Mouse (Mus musculus): ENCODE measurements around the gene Ddx54. TPM values are rescaled to one million over a fixed set of nuclear protein-coding genes. Genes with fewer than 3 reads are reported as not detected.

Gene Ddx54
- polyA plus RNA-seq, 1 experiment = 20.4 TPM

- Histone ChIP-seq H3K4me3 (ENCODE audit: insufficient read depth, low read length) (no peak overlapping the region), H3K4me1 (ENCODE audit: control insufficient read depth, insufficient read depth, low read length) (no peaks in the 10 kb centered on the region), H3K27ac (ENCODE audit: insufficient read depth, low read depth, low read length) (no peak overlapping the region)
- TF ChIP-seq POLR2A (IDR thresholded peaks at IDR 0.05; ENCODE audit: borderline replicate concordance, low read depth, low read length) (no peak), CTCF (IDR thresholded peaks at IDR 0.05; ENCODE audit: low read depth, low read length) (no peak)
Observed at GRCm38 (mm10) chr5:120634860-120635259, 22.3 kb downstream of the Ddx54 start.

GRCm38 (mm10) chr5:120635633-120636032 lies 23.1 kb downstream of the Ddx54 start:
- no peak for TF ChIP-seq CTCF (IDR thresholded peaks at IDR 0.05; ENCODE audit: low read depth, low read length)
- no peak for TF ChIP-seq POLR2A (IDR thresholded peaks at IDR 0.05; ENCODE audit: borderline replicate concordance, low read depth, low read length)
- Histone ChIP-seq H3K4me3 (ENCODE audit: insufficient read depth, low read length) (no peak overlapping the region), H3K27ac (ENCODE audit: insufficient read depth, low read depth, low read length) (no peak overlapping the region), H3K4me1 (ENCODE audit: control insufficient read depth, insufficient read depth, low read length) (no peaks in the 10 kb centered on the region)

- H3K27ac ChIP-seq (ENCODE audit: insufficient read depth, low read depth, low read length) = no peak overlapping the region
- TF ChIP-seq POLR2A (IDR thresholded peaks at IDR 0.05; ENCODE audit: borderline replicate concordance, low read depth, low read length) (no peak), CTCF (IDR thresholded peaks at IDR 0.05; ENCODE audit: low read depth, low read length) (no peak)
- peaks cover 11% of the 10 kb centered on the region for H3K4me1 ChIP-seq (ENCODE audit: control insufficient read depth, insufficient read depth, low read length)
- no peak overlapping the region for H3K4me3 ChIP-seq (ENCODE audit: insufficient read depth, low read length)
Observed at GRCm38 (mm10) chr5:120640094-120640493, 27.6 kb downstream of the Ddx54 start.

GRCm38 (mm10) chr5:120643365-120644085 lies 31.0 kb downstream of the Ddx54 start:
- H3K4me3 ChIP-seq (ENCODE audit: insufficient read depth, low read length) = no peak overlapping the region
- H3K27ac ChIP-seq (ENCODE audit: insufficient read depth, low read depth, low read length) = peak overlapping the region; percentile 10; the same call in 1 of the 2 replicates
- H3K4me1 ChIP-seq (ENCODE audit: control insufficient read depth, insufficient read depth, low read length) = peaks cover 21% of the 10 kb centered on the region
- TF ChIP-seq POLR2A (IDR thresholded peaks at IDR 0.05; ENCODE audit: borderline replicate concordance, low read depth, low read length) = no peak
- 0 out of 2 replicates have a peak, but pooled peaks have one; percentile 1 for TF ChIP-seq CTCF (IDR thresholded peaks at IDR 0.05; ENCODE audit: low read depth, low read length)

DNA sequence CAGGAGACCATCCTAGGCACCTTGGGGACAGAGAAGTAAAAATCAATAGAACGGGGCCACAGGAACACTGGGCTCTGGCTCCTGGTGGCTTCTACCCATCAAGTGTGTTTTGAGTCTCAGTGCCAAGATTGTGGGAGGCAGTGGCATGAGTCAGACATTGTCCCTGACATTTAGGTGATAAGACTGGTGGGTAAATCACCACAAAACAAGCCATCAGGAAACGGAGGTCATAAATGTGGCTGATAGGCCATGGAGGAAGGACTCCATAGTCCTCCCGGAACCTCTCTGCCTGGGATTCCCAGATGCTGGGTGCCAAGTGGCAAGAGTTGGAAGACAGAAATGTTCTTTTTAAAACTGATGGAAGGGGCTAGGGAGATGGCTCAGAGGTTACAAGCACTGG lies 31.7 kb downstream of the Ddx54 start:
- Histone ChIP-seq H3K27ac (ENCODE audit: insufficient read depth, low read depth, low read length) (no peak overlapping the region), H3K4me3 (ENCODE audit: insufficient read depth, low read length) (no peak overlapping the region), H3K4me1 (ENCODE audit: control insufficient read depth, insufficient read depth, low read length) (peaks cover 21% of the 10 kb centered on the region)
- TF ChIP-seq CTCF (IDR thresholded peaks at IDR 0.05; ENCODE audit: low read depth, low read length) (no peak), POLR2A (IDR thresholded peaks at IDR 0.05; ENCODE audit: borderline replicate concordance, low read depth, low read length) (no peak)

GRCm38 (mm10) chr5:120645851-120646250 lies 33.3 kb downstream of the Ddx54 start:
- Histone ChIP-seq H3K4me1 (ENCODE audit: control insufficient read depth, insufficient read depth, low read length) (peaks cover 21% of the 10 kb centered on the region), H3K27ac (ENCODE audit: insufficient read depth, low read depth, low read length) (no peak overlapping the region), H3K4me3 (ENCODE audit: insufficient read depth, low read length) (no peak overlapping the region)
- TF ChIP-seq CTCF (IDR thresholded peaks at IDR 0.05; ENCODE audit: low read depth, low read length) = no peak
- TF ChIP-seq POLR2A (IDR thresholded peaks at IDR 0.05; ENCODE audit: borderline replicate concordance, low read depth, low read length) = no peak

- no peak overlapping the region for H3K4me3 ChIP-seq (ENCODE audit: insufficient read depth, low read length)
- peaks cover 21% of the 10 kb centered on the region for H3K4me1 ChIP-seq (ENCODE audit: control insufficient read depth, insufficient read depth, low read length)
- TF ChIP-seq POLR2A (IDR thresholded peaks at IDR 0.05; ENCODE audit: borderline replicate concordance, low read depth, low read length) (no peak), CTCF (IDR thresholded peaks at IDR 0.05; ENCODE audit: low read depth, low read length) (no peak)
- no peak overlapping the region for H3K27ac ChIP-seq (ENCODE audit: insufficient read depth, low read depth, low read length)
Observed at GRCm38 (mm10) chr5:120647361-120647760, 34.8 kb downstream of the Ddx54 start.

- TF ChIP-seq POLR2A (IDR thresholded peaks at IDR 0.05; ENCODE audit: borderline replicate concordance, low read depth, low read length) = no peak
- no peak for TF ChIP-seq CTCF (IDR thresholded peaks at IDR 0.05; ENCODE audit: low read depth, low read length)
- peak overlapping the region; percentile 41 for H3K4me3 ChIP-seq (ENCODE audit: insufficient read depth, low read length)
- peaks cover 21% of the 10 kb centered on the region for H3K4me1 ChIP-seq (ENCODE audit: control insufficient read depth, insufficient read depth, low read length)
- H3K27ac ChIP-seq (ENCODE audit: insufficient read depth, low read depth, low read length) = peak overlapping the region; percentile 30; the same call in 1 of the 2 replicates
Observed at GRCm38 (mm10) chr5:120647814-120648491, 35.4 kb downstream of the Ddx54 start.

GRCm38 (mm10) chr5:120648569-120649373 lies 36.2 kb downstream of the Ddx54 start, which contains the start of gene Rasal1:
Gene Rasal1 (plus strand): TSS chr5:120648812.
- peak within 1 kb of the TSS; percentile 60 for H3K4me3 ChIP-seq (ENCODE audit: insufficient read depth, low read length)

More at GRCm38 (mm10) chr5:120648569-120649373, 36.2 kb downstream of the Ddx54 start, which contains the start of gene Rasal1:
- peaks cover 16% of the 10 kb centered on the region for H3K4me1 ChIP-seq (ENCODE audit: control insufficient read depth, insufficient read depth, low read length)
- peak within 1 kb of the TSS; percentile 30; the same call in 1 of the 2 replicates for H3K27ac ChIP-seq (ENCODE audit: insufficient read depth, low read depth, low read length)
- no peak for TF ChIP-seq POLR2A (IDR thresholded peaks at IDR 0.05; ENCODE audit: borderline replicate concordance, low read depth, low read length)
- TF ChIP-seq CTCF (IDR thresholded peaks at IDR 0.05; ENCODE audit: low read depth, low read length) = peak; percentile 89
